Mouse (Mus musculus): ENCODE results near the gene Itih3.

- TF ChIP-seq CTCF (IDR thresholded peaks at IDR 0.05; ENCODE audit: low read depth) (no peak), EP300 (IDR thresholded peaks at IDR 0.05; ENCODE audit: low read depth) (no peak)
These were observed 21.2 kb upstream of the Itih3 start for GRCm38 (mm10) chr14:30944745-30945144.
